Mouse (Mus musculus): ENCODE measurements around the gene Plcl2. TPM values are rescaled to one million over a fixed set of nuclear protein-coding genes. Genes with fewer than 3 reads are reported as not detected.

Plcl2 gene
- polyA plus RNA-seq, 1 experiment from 2014 or later: 2.5 TPM

DNA sequence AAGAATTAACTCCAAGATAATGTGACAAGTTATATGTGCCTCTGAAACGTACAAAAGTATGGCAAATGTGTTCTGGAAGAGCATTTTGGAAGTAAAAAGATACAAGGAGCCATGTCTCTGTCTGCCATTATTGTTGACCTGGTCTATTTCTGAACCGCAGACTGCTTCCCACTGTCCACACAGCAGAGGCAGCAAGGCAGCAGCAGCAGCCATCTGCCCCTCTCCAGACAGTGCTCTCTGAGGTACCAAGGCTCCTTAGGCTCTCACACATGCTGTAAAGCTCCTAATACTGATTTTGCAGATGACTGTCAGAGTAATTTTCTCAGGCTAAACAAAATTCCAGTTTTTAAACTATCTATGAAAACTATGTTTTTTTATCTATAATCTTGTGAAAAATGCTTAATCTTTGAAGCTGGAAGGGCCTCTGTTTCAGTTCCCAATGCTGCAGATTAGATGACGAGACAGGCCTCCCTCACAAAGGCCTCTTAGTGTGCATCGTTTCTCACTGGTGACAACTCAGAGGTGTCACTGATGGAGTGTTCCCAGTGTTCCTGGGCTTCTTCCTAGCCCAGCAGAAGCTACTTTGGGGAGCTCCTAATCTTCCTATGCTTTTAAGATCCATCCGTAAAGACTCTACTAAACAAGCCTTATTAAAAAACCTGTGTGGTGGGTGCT is 145.7 kb downstream of the Plcl2 start:
- Histone ChIP-seq H3K4me1 (peaks cover 26% of the 10 kb centered on the region), H3K9ac (no peak overlapping the region), H3K27me3 (replicated peaks) (no peaks in the 10 kb centered on the region), H3K4me3 (no peak overlapping the region), H3K4me2 (no peak overlapping the region), H3K9me3 (no peaks in the 10 kb centered on the region), H3K27ac (replicated peaks) (peak overlapping the region; percentile 81), H3K36me3 (no peaks in the 10 kb centered on the region)
- 0 out of 2 replicates have a peak, but pooled peaks have one; percentile 11 for ATAC-seq (ENCODE audit: extremely low read depth, insufficient number of reproducible peaks, low FRiP score, low TSS enrichment)
- 31% methylated on average over 5 of the region's 5 CpGs for WGBS

- Histone ChIP-seq H3K9me3 (peaks cover 4% of the 10 kb centered on the region; the same call in 1 of the 2 replicates), H3K27me3 (replicated peaks) (no peaks in the 10 kb centered on the region), H3K4me1 (peaks cover 26% of the 10 kb centered on the region), H3K27ac (replicated peaks) (peak overlapping the region; percentile 81), H3K4me3 (no peak overlapping the region), H3K9ac (no peak overlapping the region), H3K36me3 (0 out of 2 replicates have a peak, but pooled peaks cover 3% of the 10 kb centered on the region), H3K4me2 (no peak overlapping the region)
- 17% methylated on average over 4 of the region's 4 CpGs for WGBS
- ATAC-seq (ENCODE audit: extremely low read depth, insufficient number of reproducible peaks, low FRiP score, low TSS enrichment): peak; percentile 60; the same call in 1 of the 2 replicates
These were observed 146.2 kb downstream of the Plcl2 start for GRCm38 (mm10) chr17:50655416-50655776.

DNA sequence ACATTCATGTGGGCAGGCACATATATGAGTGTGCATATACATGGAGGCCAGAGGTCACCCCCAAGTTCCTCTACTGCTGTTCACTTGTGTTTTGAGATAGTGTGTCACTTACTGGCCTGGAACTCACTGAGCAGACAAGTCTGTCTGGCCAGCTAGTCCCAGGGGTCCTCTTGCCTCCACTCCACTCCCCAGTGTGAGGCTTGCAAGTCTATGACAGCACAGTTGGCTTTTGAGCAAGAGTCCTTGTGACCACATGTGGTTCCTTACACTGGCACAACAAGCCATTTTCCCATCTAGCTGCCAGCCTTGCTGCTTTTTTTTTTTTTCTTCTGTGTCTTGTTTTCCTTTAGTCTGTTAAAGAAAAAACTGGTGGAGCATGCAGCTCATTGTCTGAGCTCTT is 148.1 kb downstream of the Plcl2 start:
- no peak overlapping the region for H3K9ac ChIP-seq
- no peak overlapping the region for H3K4me3 ChIP-seq
- no peak for ATAC-seq (ENCODE audit: extremely low read depth, insufficient number of reproducible peaks, low FRiP score, low TSS enrichment)
- H3K4me2 ChIP-seq: no peak overlapping the region
- no peaks in the 10 kb centered on the region for H3K27me3 ChIP-seq (replicated peaks)
- peaks cover 4% of the 10 kb centered on the region; the same call in 1 of the 2 replicates for H3K9me3 ChIP-seq
- peaks cover 26% of the 10 kb centered on the region for H3K4me1 ChIP-seq
- 0 out of 2 replicates have a peak, but pooled peaks cover 4% of the 10 kb centered on the region for H3K36me3 ChIP-seq
- no peak overlapping the region for H3K27ac ChIP-seq (replicated peaks)

GRCm38 (mm10) chr17:50658901-50659300 is 149.7 kb downstream of the Plcl2 start:
- Histone ChIP-seq H3K9ac (no peak overlapping the region), H3K4me1 (peaks cover 26% of the 10 kb centered on the region), H3K4me3 (no peak overlapping the region), H3K36me3 (0 out of 2 replicates have a peak, but pooled peaks cover 4% of the 10 kb centered on the region), H3K4me2 (no peak overlapping the region), H3K27ac (replicated peaks) (no peak overlapping the region), H3K9me3 (peaks cover 4% of the 10 kb centered on the region; the same call in 1 of the 2 replicates), H3K27me3 (replicated peaks) (no peaks in the 10 kb centered on the region)
- WGBS: 93% methylated on average over 8 of the region's 8 CpGs
- ATAC-seq (ENCODE audit: extremely low read depth, insufficient number of reproducible peaks, low FRiP score, low TSS enrichment): no peak

DNA sequence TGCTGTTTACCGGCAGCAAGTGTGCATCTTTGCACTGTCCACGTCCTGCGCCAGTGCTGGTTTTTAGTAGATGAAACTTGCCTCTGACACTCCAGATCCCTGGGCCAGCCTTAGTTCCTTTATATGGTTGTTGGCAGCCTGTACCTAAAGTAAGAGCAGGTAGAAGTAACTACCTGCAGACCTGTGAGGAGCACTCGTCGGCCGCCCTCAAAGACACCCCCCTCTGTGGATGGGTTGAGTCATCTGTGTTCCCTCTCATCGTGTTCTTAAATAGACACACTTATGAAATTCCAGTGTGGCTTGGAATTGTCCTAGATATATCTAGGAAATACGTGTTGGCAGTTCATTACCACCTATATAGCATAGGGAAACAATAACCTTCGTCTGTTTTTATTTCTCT is 158.4 kb downstream of the Plcl2 start:
- ATAC-seq (ENCODE audit: extremely low read depth, insufficient number of reproducible peaks, low FRiP score, low TSS enrichment): no peak
- Histone ChIP-seq H3K9ac (no peak overlapping the region), H3K27ac (replicated peaks) (no peak overlapping the region), H3K4me3 (no peak overlapping the region), H3K36me3 (peaks cover 12% of the 10 kb centered on the region), H3K4me2 (no peak overlapping the region), H3K9me3 (peaks cover 10% of the 10 kb centered on the region; the same call in 1 of the 2 replicates), H3K4me1 (peaks cover 12% of the 10 kb centered on the region; the same call in 1 of the 2 replicates), H3K27me3 (replicated peaks) (no peaks in the 10 kb centered on the region)
- 79% methylated on average over 9 of the region's 9 CpGs for WGBS

DNA sequence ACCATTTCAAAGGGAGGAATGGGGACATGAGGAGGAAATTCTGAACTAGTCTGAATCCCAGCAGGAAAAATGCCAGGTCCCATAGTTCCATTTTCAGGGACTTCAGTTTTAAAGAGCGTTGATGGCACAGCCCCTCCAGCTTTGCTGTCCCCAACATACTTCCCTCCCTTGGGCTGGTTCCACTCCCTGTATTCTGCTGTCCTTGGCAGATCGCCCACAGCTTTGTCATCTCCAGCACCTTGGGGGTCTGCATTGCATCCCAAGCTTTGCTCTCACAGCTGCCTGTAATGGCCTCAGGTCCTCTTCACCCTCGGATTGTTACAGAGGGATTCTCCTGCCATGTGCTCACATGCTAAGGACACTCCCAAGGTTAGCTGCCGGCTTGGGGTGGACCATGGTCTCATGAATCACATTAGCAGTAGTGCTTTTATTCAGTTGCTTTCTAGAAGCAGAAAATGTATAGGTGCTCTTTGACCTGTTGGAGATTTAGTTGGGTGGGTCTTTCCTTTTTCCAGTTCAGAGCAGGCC is 159.5 kb downstream of the Plcl2 start:
- peaks cover 12% of the 10 kb centered on the region for H3K36me3 ChIP-seq
- ATAC-seq (ENCODE audit: extremely low read depth, insufficient number of reproducible peaks, low FRiP score, low TSS enrichment): no peak
- no peak overlapping the region for H3K4me2 ChIP-seq
- H3K9ac ChIP-seq: no peak overlapping the region
- peaks cover 10% of the 10 kb centered on the region; the same call in 1 of the 2 replicates for H3K9me3 ChIP-seq
- H3K27me3 ChIP-seq (replicated peaks): no peaks in the 10 kb centered on the region
- no peak overlapping the region for H3K27ac ChIP-seq (replicated peaks)
- peaks cover 12% of the 10 kb centered on the region; the same call in 1 of the 2 replicates for H3K4me1 ChIP-seq
- WGBS: 63% methylated on average over 4 of the region's 4 CpGs
- no peak overlapping the region for H3K4me3 ChIP-seq

- no peaks in the 10 kb centered on the region for H3K27me3 ChIP-seq (replicated peaks)
- 64% methylated on average over 5 of the region's 5 CpGs for WGBS
- peaks cover 5% of the 10 kb centered on the region; the same call in 1 of the 2 replicates for H3K36me3 ChIP-seq
- no peak overlapping the region for H3K27ac ChIP-seq (replicated peaks)
- ATAC-seq (ENCODE audit: extremely low read depth, insufficient number of reproducible peaks, low FRiP score, low TSS enrichment): no peak
- H3K4me3 ChIP-seq: no peak overlapping the region
- no peak overlapping the region for H3K9ac ChIP-seq
- H3K4me1 ChIP-seq: peaks cover 12% of the 10 kb centered on the region; the same call in 1 of the 2 replicates
- no peaks in the 10 kb centered on the region for H3K9me3 ChIP-seq
- H3K4me2 ChIP-seq: no peak overlapping the region
These were observed 162.2 kb downstream of the Plcl2 start for GRCm38 (mm10) chr17:50671416-50671815.

GRCm38 (mm10) chr17:50674580-50674979 is 165.4 kb downstream of the Plcl2 start:
- no peak overlapping the region for H3K9ac ChIP-seq
- no peak overlapping the region for H3K4me2 ChIP-seq
- 82% methylated on average over 7 of the region's 7 CpGs for WGBS
- H3K4me3 ChIP-seq: no peak overlapping the region
- peaks cover 19% of the 10 kb centered on the region for H3K4me1 ChIP-seq
- no peak for ATAC-seq (ENCODE audit: extremely low read depth, insufficient number of reproducible peaks, low FRiP score, low TSS enrichment)
- H3K27ac ChIP-seq (replicated peaks): no peak overlapping the region
- no peaks in the 10 kb centered on the region for H3K27me3 ChIP-seq (replicated peaks)
- H3K36me3 ChIP-seq: no peaks in the 10 kb centered on the region
- no peaks in the 10 kb centered on the region for H3K9me3 ChIP-seq

- 74% methylated on average over 11 of the region's 11 CpGs for WGBS
- Histone ChIP-seq H3K4me1 (peaks cover 25% of the 10 kb centered on the region), H3K9me3 (no peaks in the 10 kb centered on the region), H3K36me3 (no peaks in the 10 kb centered on the region), H3K9ac (no peak overlapping the region), H3K4me3 (no peak overlapping the region), H3K27ac (replicated peaks) (no peak overlapping the region), H3K4me2 (no peak overlapping the region), H3K27me3 (replicated peaks) (no peaks in the 10 kb centered on the region)
- no peak for ATAC-seq (ENCODE audit: extremely low read depth, insufficient number of reproducible peaks, low FRiP score, low TSS enrichment)
These were observed 166.0 kb downstream of the Plcl2 start for GRCm38 (mm10) chr17:50675231-50675630.

- ATAC-seq (ENCODE audit: extremely low read depth, insufficient number of reproducible peaks, low FRiP score, low TSS enrichment): no peak
- Histone ChIP-seq H3K4me1 (peaks cover 28% of the 10 kb centered on the region), H3K4me2 (no peak overlapping the region), H3K27me3 (replicated peaks) (no peaks in the 10 kb centered on the region), H3K9me3 (no peaks in the 10 kb centered on the region), H3K9ac (no peak overlapping the region), H3K36me3 (no peaks in the 10 kb centered on the region), H3K4me3 (no peak overlapping the region), H3K27ac (replicated peaks) (0 out of 2 replicates have a peak overlapping the region, but pooled peaks have one; percentile 58)
- WGBS: 89% methylated on average over 14 of the region's 14 CpGs
These were observed 168.1 kb downstream of the Plcl2 start for GRCm38 (mm10) chr17:50677334-50677733.

- no peaks in the 10 kb centered on the region for H3K9me3 ChIP-seq
- peak overlapping the region; percentile 47 for H3K9ac ChIP-seq
- ATAC-seq (ENCODE audit: extremely low read depth, insufficient number of reproducible peaks, low FRiP score, low TSS enrichment): no peak
- peaks cover 36% of the 10 kb centered on the region for H3K4me1 ChIP-seq
- H3K27ac ChIP-seq (replicated peaks): peak overlapping the region; percentile 58
- H3K4me3 ChIP-seq: no peak overlapping the region
- H3K36me3 ChIP-seq: no peaks in the 10 kb centered on the region
- 48% methylated on average over 10 of the region's 10 CpGs for WGBS
- no peaks in the 10 kb centered on the region for H3K27me3 ChIP-seq (replicated peaks)
- 0 out of 2 replicates have a peak overlapping the region, but pooled peaks have one; percentile 4 for H3K4me2 ChIP-seq
These were observed 168.9 kb downstream of the Plcl2 start for GRCm38 (mm10) chr17:50677978-50678712.
